Mouse (Mus musculus) layer of hippocampus, adult 9-11 months (tissue): ENCODE data around the gene Thap3.

ENCODE experiments used
- DNase-seq: peaks from one replicate; pipeline ENCODE4 v3.0.0; 2022

The Thap3 gene

DNA sequence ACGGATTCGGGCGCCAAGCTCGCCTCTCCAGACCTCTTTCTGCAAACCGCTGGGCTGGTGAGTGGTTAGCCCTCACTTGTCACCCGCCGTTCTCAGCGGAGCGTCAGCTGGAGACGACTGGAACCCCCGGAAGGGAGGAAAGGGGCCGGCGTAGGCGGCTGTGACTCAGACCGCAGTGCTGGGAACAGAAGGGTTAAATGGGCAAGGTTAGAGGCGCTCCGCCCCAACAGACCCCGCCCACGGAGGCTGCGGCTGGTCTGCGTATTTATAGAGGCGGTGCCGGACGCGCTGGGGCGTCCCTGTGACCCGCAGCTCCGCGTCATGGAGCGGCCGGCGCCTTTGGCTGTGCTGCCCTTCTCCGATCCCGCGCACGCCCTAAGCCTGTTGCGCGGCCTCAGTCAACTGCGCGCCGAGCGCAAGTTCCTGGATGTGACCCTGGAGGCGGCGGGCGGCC is 19.9 kb upstream of the Thap3 start, which contains the start of gene Klhl21:
TSS of gene Klhl21 (plus strand) at position 182 of the 454 bp plus-strand sequence.
- DNase-seq = peak; percentile 95

DNA sequence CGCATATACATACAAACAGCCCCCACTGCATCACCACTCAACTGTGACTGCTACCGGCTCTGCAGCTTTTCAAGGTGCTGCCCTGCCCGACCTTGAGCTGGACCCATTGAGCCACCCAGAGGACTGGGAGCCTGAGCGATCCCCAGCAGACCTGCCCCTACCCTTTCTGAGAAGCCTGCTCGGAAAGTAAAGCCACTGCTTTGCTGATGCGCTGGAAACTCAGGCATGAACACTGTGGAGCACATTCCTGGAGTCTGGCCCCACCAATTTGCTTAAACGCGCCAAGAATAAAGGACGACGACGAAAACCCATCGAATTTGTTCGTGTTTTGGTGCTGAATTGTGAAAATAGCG is 19.3 kb upstream of the Thap3 start:
- DNase-seq = no peak

GRCm38 (mm10) chr4:152007481-152008147 is 18.8 kb upstream of the Thap3 start:
- DNase-seq = no peak

DNA sequence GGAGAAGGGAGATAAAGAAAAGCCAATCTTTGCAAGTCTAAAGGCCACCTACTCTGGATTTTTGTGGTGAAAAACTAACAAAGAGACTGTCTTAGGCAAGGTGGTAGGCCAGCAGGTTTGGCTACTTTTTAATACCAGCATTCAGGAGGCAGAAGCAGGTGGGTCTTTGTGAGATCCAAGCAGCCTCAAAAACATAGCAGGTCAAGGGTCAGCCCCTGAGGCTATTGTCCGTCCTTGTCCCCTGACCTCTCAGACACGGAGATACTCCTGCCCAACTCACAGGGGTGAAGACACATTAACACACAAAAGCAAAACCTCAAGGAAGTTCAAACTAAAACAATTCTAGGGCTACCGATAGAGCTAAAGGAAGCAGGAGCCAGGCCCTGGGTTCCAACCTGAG is 18.0 kb upstream of the Thap3 start:
- no peak for DNase-seq

- no peak for DNase-seq
Observed at GRCm38 (mm10) chr4:152006137-152006536, 17.3 kb upstream of the Thap3 start.

DNA sequence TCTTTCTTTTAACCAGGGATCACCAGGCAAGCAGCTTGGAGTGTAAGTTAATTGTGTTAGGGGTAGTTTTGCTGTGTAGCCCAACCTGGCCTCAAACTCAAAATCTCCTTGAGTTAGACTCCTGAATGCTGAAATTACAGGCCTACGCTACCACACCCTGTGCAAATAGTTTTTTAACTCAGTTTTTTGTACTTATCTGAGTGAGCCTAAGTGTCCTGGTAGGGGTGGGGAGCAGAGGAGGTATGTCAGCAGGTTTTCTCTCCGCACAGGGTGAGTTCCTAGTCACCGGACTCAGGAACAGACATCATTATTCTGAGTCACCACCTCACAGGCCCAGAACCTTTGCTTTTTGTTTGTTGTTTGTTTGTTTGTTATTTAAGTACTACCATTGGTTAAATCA is 13.3 kb upstream of the Thap3 start:
- no peak for DNase-seq

- no peak for DNase-seq
Observed at GRCm38 (mm10) chr4:152001335-152001734, 12.5 kb upstream of the Thap3 start.

GRCm38 (mm10) chr4:152000906-152001305 is 12.1 kb upstream of the Thap3 start:
- DNase-seq = no peak

- no peak for DNase-seq
Observed at GRCm38 (mm10) chr4:151999481-151999880, 10.7 kb upstream of the Thap3 start.

DNA sequence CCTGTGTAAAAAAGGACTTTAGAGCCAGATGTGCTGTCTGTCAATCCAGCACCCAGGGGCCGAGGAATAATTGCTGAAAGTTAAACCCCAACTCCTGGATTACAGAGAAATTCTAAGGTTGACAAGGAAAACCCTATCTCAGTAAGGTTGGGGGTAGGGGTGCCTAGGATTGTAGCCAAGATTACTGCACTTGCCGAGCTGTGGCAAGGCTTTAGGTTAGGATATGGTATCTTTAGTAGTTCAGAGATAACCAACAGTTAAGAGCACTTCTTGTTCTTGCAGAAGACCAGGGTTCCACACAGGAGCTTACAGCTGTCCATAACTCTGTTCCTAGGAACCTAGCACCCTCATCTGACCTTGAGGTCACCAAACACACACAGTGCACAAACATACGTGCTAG is 8.9 kb upstream of the Thap3 start:
- DNase-seq = no peak

DNA sequence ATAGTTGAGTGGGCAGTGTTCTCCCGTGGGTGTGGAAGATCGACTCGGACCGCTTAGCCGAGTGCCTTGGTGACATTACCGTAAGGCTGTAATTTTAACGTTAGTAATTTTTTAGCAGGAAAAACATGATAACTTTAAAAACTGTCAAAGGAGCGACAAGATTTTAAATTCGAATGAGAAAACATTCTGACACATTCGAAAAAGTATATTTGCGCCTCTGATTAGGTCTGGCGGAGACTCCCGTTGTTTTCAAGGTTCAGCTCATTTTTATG is 8.1 kb upstream of the Thap3 start:
- no peak for DNase-seq

- DNase-seq = peak; percentile 100
Observed at GRCm38 (mm10) chr4:151996173-151996950, 7.6 kb upstream of the Thap3 start, which contains the start of gene Phf13. TSS of gene Phf13 (minus strand) at chr4:151996258.

- DNase-seq = no peak
Observed at GRCm38 (mm10) chr4:151995371-151996172, 6.8 kb upstream of the Thap3 start.

GRCm38 (mm10) chr4:151994228-151995171 is 5.7 kb upstream of the Thap3 start:
- DNase-seq = no peak

- no peak for DNase-seq
Observed at GRCm38 (mm10) chr4:151993035-151993434, 4.2 kb upstream of the Thap3 start.

- no peak for DNase-seq
Observed at GRCm38 (mm10) chr4:151992091-151992490, 3.3 kb upstream of the Thap3 start.

- no peak for DNase-seq
Observed at GRCm38 (mm10) chr4:151989110-151989488, 302 bp upstream of the Thap3 start.

- no peak for DNase-seq
Observed at GRCm38 (mm10) chr4:151988014-151988341, 819 bp downstream of the Thap3 start.

- no peak for DNase-seq
Observed at GRCm38 (mm10) chr4:151986650-151987049, 2.1 kb downstream of the Thap3 start.

DNA sequence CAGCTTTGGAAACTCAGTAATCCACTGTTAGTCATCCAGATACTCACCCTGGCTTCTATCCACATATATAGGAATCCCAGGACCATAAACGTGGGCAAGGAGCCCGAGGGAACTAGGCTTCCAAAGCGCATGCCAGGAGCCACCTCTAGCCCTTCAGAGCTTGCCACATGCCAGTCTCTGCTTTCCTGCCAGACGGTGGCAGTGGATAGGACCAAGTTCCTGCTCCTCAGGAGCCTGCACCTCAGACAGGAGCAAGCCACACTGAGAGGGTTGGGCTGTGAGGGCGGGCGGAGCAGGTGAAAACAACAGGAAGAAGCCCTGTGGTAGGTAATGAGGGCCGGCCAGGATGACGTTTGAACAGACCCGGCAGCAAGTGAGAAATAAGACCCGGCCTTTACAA is 2.9 kb downstream of the Thap3 start:
- DNase-seq = no peak

GRCm38 (mm10) chr4:151983560-151983959 is 5.2 kb downstream of the Thap3 start:
- no peak for DNase-seq

- no peak for DNase-seq
Observed at GRCm38 (mm10) chr4:151983043-151983442, 5.8 kb downstream of the Thap3 start.

DNA sequence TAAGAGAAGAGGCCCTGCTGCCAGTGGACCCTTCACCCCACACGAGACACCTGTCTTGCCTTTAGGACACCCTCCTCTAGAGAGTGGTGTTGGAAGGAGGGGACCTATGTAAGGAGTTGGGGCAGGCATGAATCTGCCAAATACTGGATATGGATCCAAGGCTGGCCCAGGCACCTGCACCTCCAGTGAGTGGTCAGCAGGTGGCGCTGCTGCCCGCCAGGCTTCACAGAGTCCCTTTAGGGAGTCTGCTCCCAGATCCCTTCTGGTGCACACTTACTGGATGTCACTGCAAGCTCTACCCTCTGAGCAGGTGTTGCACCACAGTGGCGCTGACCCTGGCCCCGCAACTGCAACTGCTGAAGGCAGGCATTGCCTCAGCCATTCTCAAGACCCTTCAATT is 7.4 kb downstream of the Thap3 start:
- peak; percentile 77 for DNase-seq
